Mouse (Mus musculus) heart, adult 2 months (tissue): Measurements from ENCODE around the gene Speer4c. TPM values are rescaled to one million over a fixed set of nuclear protein-coding genes. Genes with fewer than 3 reads are reported as not detected.

Experiments used
- polyA plus RNA-seq: library from polyadenylated mRNA; depleted of rRNA; stranded (reverse); fragments of >200 nt; gene quantifications from 2 replicates; pipeline ENCODE4 v1.2.3, GENCODE M21; 2012; rRNA removed
- total RNA-seq, 2 experiments: library from RNA; stranded (reverse); gene quantifications; 2 replicates each; pipeline ENCODE4 v1.2.3; 2021

Gene Speer4c
- total and polyA plus RNA-seq, 3 experiments: not detected

Other genes starting within 250 kb of the Speer4c start
- gene Gm21149, start 237.7 kb downstream of the Speer4c start, total RNA-seq: not detected
- gene Gm21149, start 237.7 kb downstream of the Speer4c start, polyA plus RNA-seq: not detected in 2 replicates
- gene Gm21190, start 185.0 kb downstream of the Speer4c start, total RNA-seq: not detected
- not detected in 2 replicates for gene Gm21190, start 185.0 kb downstream of the Speer4c start, polyA plus RNA-seq
- gene Gm21083, start 136.9 kb downstream of the Speer4c start, total RNA-seq: not detected
- gene Gm21083, start 136.9 kb downstream of the Speer4c start, polyA plus RNA-seq: 0.23 TPM in 1 of 2 replicates, not detected in the other
- not detected for gene Speer4d, start 95.2 kb downstream of the Speer4c start, total RNA-seq
- not detected in 2 replicates for gene Speer4d, start 95.2 kb downstream of the Speer4c start, polyA plus RNA-seq
- not detected for gene 4930572O03Rik, start 57.2 kb downstream of the Speer4c start, total RNA-seq
- gene 4930572O03Rik, start 57.2 kb downstream of the Speer4c start, polyA plus RNA-seq: not detected in 2 replicates
- 10 to 100 TPM; 81.9 to 90.3 TPM for gene Cacna2d1, start 220.4 kb upstream of the Speer4c start, total RNA-seq
- 26.8 and 59.6 TPM in 2 replicates for gene Cacna2d1, start 220.4 kb upstream of the Speer4c start, polyA plus RNA-seq